In genomic region chr5:122625565-122626252, GRCm38 (mm10) we compare ENCODE assay signal across 23 mouse cellular contexts. TPM values are rescaled to one million over a fixed set of nuclear protein-coding genes. Genes with fewer than 3 reads are reported as not detected.
DNase-seq lines count a peak whose midpoint lies in the region; ATAC-seq and TF ChIP-seq lines count a peak whose summit lies in the region.
"Had no signal": no experiment of that assay in that cellular context is flagged by ENCODE, and none has a peak within 500 bp of the region (broad histone marks: within the 10 kb centered on the region; RNA-seq: fewer than 3 reads in every experiment).

No protein-coding gene starts in this region.

- TF ChIP-seq EP300 in lung, postnatal 0 days (IDR thresholded peaks at IDR 0.05), result no peak
- no peak for TF ChIP-seq EP300 in ES-Bruce4 (IDR thresholded peaks at IDR 0.05; ENCODE audit: insufficient read depth, low read depth, low read length)

- intact Hi-C loops in gastrocnemius, adult 2 months (cut with DNase I), result loop anchor here (5.0 kb wide), 3 partner anchors 78 to 203 kb away; partner anchors contain the start of gene Anapc7

- H3K4me3 ChIP-seq in lung, postnatal 0 days (ENCODE audit: low read depth, low read length), result no peak overlapping the region
- no peak overlapping the region for H3K4me3 ChIP-seq in lung, adult 2 months (replicated peaks; ENCODE audit: extremely low read depth, low read depth, low read length)
- H3K4me3 ChIP-seq in ES-Bruce4 (ENCODE audit: low read depth, low read length), result peak overlapping the region; percentile 29; the same call in 1 of the 2 replicates
- H3K4me3 ChIP-seq in gastrocnemius, adult 2 months, result no peak overlapping the region
- H3K4me3 ChIP-seq: embryonic facial prominence, embryonic 13.5 days; heart, adult 2 months; layer of hippocampus, adult 2 months; megakaryocyte, embryonic 14.5 days; midbrain, embryonic 15.5 days had no signal

- H3K36me3 ChIP-seq in lung, postnatal 0 days (ENCODE audit: insufficient read depth, low read length), result no peaks in the 10 kb centered on the region
- H3K36me3 ChIP-seq in ES-Bruce4 (ENCODE audit: control insufficient read depth, insufficient read depth, low read length, poor library complexity, severe bottlenecking), result no peaks in the 10 kb centered on the region
- H3K36me3 ChIP-seq: embryonic facial prominence, embryonic 13.5 days; midbrain, embryonic 15.5 days had no signal

- H3K27me3 ChIP-seq in lung, postnatal 0 days (replicated peaks; ENCODE audit: insufficient read depth, low read length), result no peaks in the 10 kb centered on the region
- H3K27me3 ChIP-seq in ES-Bruce4 (ENCODE audit: control insufficient read depth, insufficient read depth, low read length, poor library complexity, severe bottlenecking), result no peaks in the 10 kb centered on the region
- H3K27me3 ChIP-seq: embryonic facial prominence, embryonic 13.5 days; midbrain, embryonic 15.5 days had no signal

- no peak overlapping the region for H3K4me2 ChIP-seq in lung, postnatal 0 days (replicated peaks; ENCODE audit: low read depth, low read length)
- H3K4me2 ChIP-seq: embryonic facial prominence, embryonic 13.5 days; midbrain, embryonic 15.5 days had no signal

- DNase-seq in lung, postnatal 0 days (ENCODE audit: low spot score), result peak; percentile 34
- DNase-seq in lung, adult 2 months, result no peak
- DNase-seq in NIH3T3 (ENCODE audit: low read depth), result peak; percentile 47
- DNase-seq in thymus, postnatal 4 days, result no peak
- DNase-seq in gastrocnemius, adult 2 months, result no peak
- DNase-seq in ovary, postnatal 14 days (ENCODE audit: low spot score), result no peak
- DNase-seq: adrenal gland, postnatal 25 days; cerebellum, adult 11-12 months; cerebellum, postnatal 14 days; gastrocnemius, postnatal 14 days; heart, adult 2 months; kidney, adult 11 months; kidney, postnatal 10 days; left cerebral cortex, postnatal 4 days; liver; lung, postnatal 14 days; retina, postnatal 1 day; thymus, postnatal 36 days had no signal

- TF ChIP-seq POLR2A in lung, adult 2 months (IDR thresholded peaks at IDR 0.05; ENCODE audit: borderline replicate concordance, extremely low read depth, low read depth, low read length), result no peak
- TF ChIP-seq POLR2A in ES-Bruce4 (IDR thresholded peaks at IDR 0.05; ENCODE audit: insufficient read depth, low read length), result no peak

- H3K27ac ChIP-seq in lung, postnatal 0 days (ENCODE audit: low read length), result no peak overlapping the region
- no peak overlapping the region for H3K27ac ChIP-seq in ES-Bruce4 (ENCODE audit: insufficient read depth, low read length)
- H3K27ac ChIP-seq in gastrocnemius, adult 2 months, result no peak overlapping the region
- H3K27ac ChIP-seq: embryonic facial prominence, embryonic 13.5 days; heart, adult 2 months; layer of hippocampus, adult 2 months; midbrain, embryonic 15.5 days had no signal

- ATAC-seq in lung, postnatal 0 days, result no peak
- ATAC-seq: midbrain, embryonic 15.5 days had no signal

- no peak for TF ChIP-seq CTCF in lung, postnatal 0 days (IDR thresholded peaks at IDR 0.05)
- TF ChIP-seq CTCF in lung, adult 2 months (IDR thresholded peaks at IDR 0.05; ENCODE audit: insufficient read depth, low read length), result no peak
- TF ChIP-seq CTCF in ES-Bruce4 (IDR thresholded peaks at IDR 0.05; ENCODE audit: low read depth, low read length), result no peak
- TF ChIP-seq CTCF in gastrocnemius, adult 2 months (IDR thresholded peaks at IDR 0.05), result no peak

- WGBS in lung, postnatal 0 days, result 81% methylated on average over 14 of the region's 14 CpGs
- 86% methylated on average over 14 of the region's 14 CpGs for WGBS in lung, adult 2 months

- peaks cover 4% of the 10 kb centered on the region; the same call in 1 of the 2 replicates for H3K4me1 ChIP-seq in lung, postnatal 0 days (ENCODE audit: insufficient read depth, low read depth, low read length)
- H3K4me1 ChIP-seq in lung, adult 2 months (ENCODE audit: control insufficient read depth, insufficient read depth, low read length), result no peaks in the 10 kb centered on the region; the same call in 1 of the 2 replicates
- H3K4me1 ChIP-seq in ES-Bruce4 (ENCODE audit: control insufficient read depth, insufficient read depth, low read length), result peaks cover 2% of the 10 kb centered on the region
- H3K4me1 ChIP-seq: midbrain, embryonic 15.5 days had no signal

- H3K9me3 ChIP-seq in lung, postnatal 0 days (ENCODE audit: low read length), result no peaks in the 10 kb centered on the region
- no peaks in the 10 kb centered on the region for H3K9me3 ChIP-seq in ES-Bruce4 (replicated peaks; ENCODE audit: control insufficient read depth, insufficient read depth, low read length, poor library complexity, severe bottlenecking)
- H3K9me3 ChIP-seq: embryonic facial prominence, embryonic 13.5 days; megakaryocyte, embryonic 14.5 days; midbrain, embryonic 15.5 days had no signal

- no peak overlapping the region for H3K9ac ChIP-seq in lung, postnatal 0 days (replicated peaks; ENCODE audit: low read depth)
- no peak overlapping the region for H3K9ac ChIP-seq in ES-Bruce4 (ENCODE audit: low read depth, poor library complexity, severe bottlenecking)
- H3K9ac ChIP-seq: embryonic facial prominence, embryonic 13.5 days; midbrain, embryonic 15.5 days had no signal

RNA-seq across cellular contexts. Expression of gene Ift81, which starts 11.4 kb away (rescaled TPM):
- 29.5 and 38.5 TPM in 2 replicates for polyA plus RNA-seq in lung, postnatal 0 days (2015; fragmentation: Nextera tagmentation; extraction: Ambion mirVana)
- 2.6 and 6.7 TPM in 2 replicates for polyA plus RNA-seq in lung, adult 2 months (2012; rRNA removed)
- 31.9 and 36.9 TPM in 2 replicates for polyA plus RNA-seq in ES-Bruce4 (2011; ENCODE audit: insufficient read depth, insufficient read length, low read depth, missing spikeins)
- total RNA-seq in gastrocnemius, adult 2 months (2021), result 1 to 10 TPM; 4.6 to 8.5 TPM

RNA-seq across cellular contexts. Expression of gene P2rx7, which starts 18.0 kb away (rescaled TPM):
- polyA plus RNA-seq in lung, postnatal 0 days (2015; fragmentation: Nextera tagmentation; extraction: Ambion mirVana), result 6.7 and 7.0 TPM in 2 replicates
- 36.5 and 53.2 TPM in 2 replicates for polyA plus RNA-seq in lung, adult 2 months (2012; rRNA removed)
- 2.7 and 3.5 TPM in 2 replicates for polyA plus RNA-seq in ES-Bruce4 (2011; ENCODE audit: insufficient read depth, insufficient read length, low read depth, missing spikeins)
- total RNA-seq in gastrocnemius, adult 2 months (2021), result 1 to 10 TPM; 1.8 TPM

Comparison
In these comparisons a context has a peak if more than half of its experiments do, and no peak if none do; other contexts are left out.
1. DNase-seq: peak in lung, postnatal 0 days (single experiment) and NIH3T3 (single experiment); none in lung, adult 2 months (single experiment), thymus, postnatal 4 days (single experiment), gastrocnemius, adult 2 months (single experiment) and ovary, postnatal 14 days (single experiment).